Mouse (Mus musculus): Measurements from ENCODE around the gene Cers6.

Gene Cers6

GRCm38 (mm10) chr2:68860904-68861685 lies at the start of gene Cers6:
Gene Cers6, plus strand, starts transcription at chr2:68861441.
- peak; percentile 98 for DNase-seq

GRCm38 (mm10) chr2:68814409-68814808 lies 46.8 kb upstream of the Cers6 start:
- no peak for DNase-seq

GRCm38 (mm10) chr2:68819040-68819439 lies 42.2 kb upstream of the Cers6 start:
- no peak for DNase-seq

- DNase-seq = no peak
These were observed 38.9 kb upstream of the Cers6 start for GRCm38 (mm10) chr2:68822152-68822887.

GRCm38 (mm10) chr2:68825326-68826020 lies 35.8 kb upstream of the Cers6 start:
- no peak for DNase-seq

GRCm38 (mm10) chr2:68843330-68843729 lies 17.9 kb upstream of the Cers6 start:
- no peak for DNase-seq

GRCm38 (mm10) chr2:68844530-68844929 lies 16.7 kb upstream of the Cers6 start:
- peak; percentile 52 for DNase-seq

DNA sequence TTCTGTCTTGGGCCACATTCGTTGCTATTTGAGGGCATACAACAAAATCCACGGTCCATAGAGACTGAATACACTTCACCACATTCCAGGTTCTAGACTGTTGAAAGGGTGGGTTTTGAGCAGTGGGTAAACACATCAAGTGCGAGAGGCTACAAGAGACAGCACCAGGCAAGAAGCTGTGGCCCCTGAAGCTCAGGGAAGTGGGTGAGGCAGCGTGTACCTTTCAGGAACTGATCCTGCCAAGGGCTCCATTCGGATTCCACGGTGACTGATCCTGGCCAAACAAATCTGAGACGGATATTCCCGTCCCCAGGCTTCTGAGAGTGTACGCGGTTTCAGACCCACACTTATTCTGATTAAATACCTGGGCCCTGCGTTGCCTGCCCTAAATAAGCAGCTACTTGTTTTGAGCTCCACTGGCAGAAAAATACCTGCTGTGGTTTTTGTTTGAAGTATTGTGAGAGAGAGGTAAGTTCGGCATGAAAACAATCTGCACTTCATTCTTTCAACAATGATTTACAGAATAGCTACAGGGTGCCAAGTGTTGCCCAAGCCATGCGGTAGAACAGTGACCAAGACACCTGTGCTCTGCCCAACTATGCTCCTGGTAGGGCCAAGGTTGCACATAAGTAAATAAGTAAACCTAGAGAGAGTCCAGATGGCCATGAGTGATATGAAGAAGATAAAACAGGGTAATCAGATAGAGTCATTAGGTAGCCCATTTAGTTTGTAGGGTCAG lies 16.1 kb upstream of the Cers6 start:
- DNase-seq = peak; percentile 81

GRCm38 (mm10) chr2:68860391-68860790 lies 850 bp upstream of the Cers6 start:
- no peak for DNase-seq

GRCm38 (mm10) chr2:68861721-68862463 lies 651 bp downstream of the Cers6 start:
- DNase-seq = peak; percentile 67

DNA sequence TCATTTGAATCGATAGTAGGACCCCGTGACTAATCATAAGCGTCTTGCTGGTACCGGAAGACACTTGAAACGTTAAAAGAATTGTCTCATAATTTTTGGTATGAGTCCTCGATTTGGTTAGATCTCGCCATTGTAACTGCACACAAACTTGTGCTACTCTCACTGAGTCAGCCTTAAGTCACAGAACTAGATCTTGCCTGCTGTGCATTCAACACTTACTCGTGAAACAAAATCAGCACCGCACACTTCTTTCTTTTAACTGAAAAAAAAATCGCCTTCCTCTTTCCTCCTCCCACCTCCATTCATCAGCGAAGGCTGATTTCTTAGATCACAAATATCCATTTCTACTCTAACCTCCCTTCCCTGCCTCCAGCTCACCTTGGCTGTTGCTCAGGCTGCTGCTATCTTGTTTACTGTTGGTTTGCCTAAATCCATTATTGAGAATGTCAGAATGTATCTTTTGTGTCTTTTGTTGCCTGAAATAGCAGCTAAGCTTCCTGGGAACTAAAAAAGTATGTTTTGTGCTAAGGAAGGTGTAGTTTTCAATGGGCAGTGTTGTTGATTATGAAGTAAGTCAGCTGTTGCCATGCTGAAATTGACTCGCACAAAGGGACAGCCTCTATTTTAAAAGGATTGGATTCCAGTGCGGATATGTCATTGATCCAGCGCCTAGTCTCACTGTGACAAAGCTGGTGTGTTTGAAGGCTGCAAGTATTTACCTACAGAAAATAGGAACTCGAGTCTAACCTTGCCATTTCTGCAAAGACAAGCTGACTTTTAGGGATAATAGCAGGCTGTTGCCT lies 1.4 kb downstream of the Cers6 start:
- no peak for DNase-seq

DNA sequence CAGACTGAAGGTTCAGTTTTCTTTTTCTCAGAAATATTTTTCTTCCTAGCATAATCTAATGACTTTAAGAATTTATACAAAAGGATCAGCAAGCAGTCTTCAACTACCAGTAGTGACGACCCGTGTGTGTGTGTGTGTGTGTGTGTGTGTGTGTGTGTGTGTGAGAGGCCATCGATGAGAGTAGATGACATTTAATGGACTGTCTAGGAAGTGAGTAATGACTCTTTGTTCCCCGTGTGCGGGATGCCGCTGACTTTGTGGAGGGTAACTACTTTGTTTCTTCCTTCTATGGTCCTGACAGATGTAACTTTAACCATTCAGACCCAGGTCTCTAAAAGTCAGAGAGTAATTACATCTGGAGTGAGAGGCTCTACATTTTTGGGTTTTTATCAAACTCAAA lies 2.3 kb downstream of the Cers6 start:
- no peak for DNase-seq

DNA sequence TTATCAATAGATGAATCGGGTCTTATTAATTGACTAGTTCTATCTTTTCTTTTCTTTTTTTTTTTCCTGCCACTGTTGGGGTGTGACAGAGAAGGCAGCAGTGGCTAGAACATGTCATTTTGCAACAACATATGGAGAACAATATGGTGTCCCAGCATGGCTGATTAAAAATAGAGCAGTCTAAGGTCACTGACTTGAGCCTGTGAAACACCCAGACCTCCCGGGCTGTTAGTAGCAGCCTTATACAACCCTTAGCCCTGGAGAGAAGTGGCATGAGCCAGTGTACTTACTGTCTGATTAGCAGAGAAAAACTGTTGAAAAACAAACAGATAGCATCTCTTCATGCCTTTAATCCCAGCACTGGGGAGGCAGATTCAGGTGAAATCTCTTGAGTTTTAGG lies 3.1 kb downstream of the Cers6 start:
- DNase-seq = no peak

- no peak for DNase-seq
These were observed 5.9 kb downstream of the Cers6 start for GRCm38 (mm10) chr2:68867148-68867547.

GRCm38 (mm10) chr2:68870999-68871780 lies 9.9 kb downstream of the Cers6 start:
- DNase-seq = no peak

DNA sequence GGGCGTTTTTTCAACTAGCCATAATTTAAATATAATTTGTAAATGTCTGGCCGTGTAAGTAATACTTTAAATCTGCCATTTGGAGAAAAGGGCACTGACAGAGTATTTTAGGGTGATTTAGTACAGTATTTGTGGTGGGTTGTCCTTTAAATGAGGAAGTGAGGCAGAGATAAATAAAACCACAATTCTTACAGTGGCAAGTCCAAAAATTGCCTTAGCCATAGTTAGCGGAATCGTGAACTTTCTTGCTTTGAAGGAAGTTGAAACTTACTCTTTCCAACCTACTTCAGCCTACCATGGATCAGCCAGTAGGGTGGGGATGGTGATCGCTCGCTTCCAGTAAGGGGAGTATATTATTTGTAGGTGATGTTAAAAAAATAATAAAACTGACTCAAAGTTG lies 11.8 kb downstream of the Cers6 start:
- DNase-seq = no peak

- no peak for DNase-seq
These were observed 12.6 kb downstream of the Cers6 start for GRCm38 (mm10) chr2:68873653-68874441.

GRCm38 (mm10) chr2:68874575-68874974 lies 13.3 kb downstream of the Cers6 start:
- DNase-seq = no peak

GRCm38 (mm10) chr2:68879071-68879651 lies 17.9 kb downstream of the Cers6 start:
- no peak for DNase-seq
